Mouse (Mus musculus): Measurements from ENCODE around the gene Sesn2. TPM values are rescaled to one million over a fixed set of nuclear protein-coding genes. Genes with fewer than 3 reads are reported as not detected.
"Not testable (repeated sequence)": the region's sequence is repeated elsewhere in the genome, so short reads cannot be mapped to it uniquely, and the experiment has no call there.

Gene Sesn2
- total and polyA plus RNA-seq, 2 experiments from 2014 or later, result 5.2 to 6.2 TPM

- TF ChIP-seq EP300 (IDR thresholded peaks at IDR 0.05; ENCODE audit: low read depth) (no peak), CTCF (IDR thresholded peaks at IDR 0.05; ENCODE audit: low read depth) (no peak)
- no peaks in the 10 kb centered on the region for H3K9me3 ChIP-seq (replicated peaks; ENCODE audit: control insufficient read depth, low read length)
- peaks cover 11% of the 10 kb centered on the region; the same call in 1 of the 2 replicates for H3K36me3 ChIP-seq (replicated peaks; ENCODE audit: control insufficient read depth, insufficient read depth, low read length)
- H3K27me3 ChIP-seq (ENCODE audit: control insufficient read depth, insufficient read depth, low read length), result no peaks in the 10 kb centered on the region
- H3K9ac ChIP-seq (replicated peaks; ENCODE audit: low read depth, low read length), result no peak overlapping the region
- 53% methylated on average over 3 of the region's 3 CpGs for WGBS
- ATAC-seq (ENCODE audit: insufficient read depth, low read depth), result no peak
- H3K4me3 ChIP-seq (ENCODE audit: low read depth, low read length), result no peak overlapping the region
- H3K4me1 ChIP-seq (ENCODE audit: control insufficient read depth, insufficient read depth), result no peaks in the 10 kb centered on the region
- no peak overlapping the region for H3K27ac ChIP-seq (ENCODE audit: low read depth)
- DNase-seq (ENCODE audit: low spot score), result no peak
- no peak overlapping the region for H3K4me2 ChIP-seq (ENCODE audit: low read depth, low read length)
Measured at GRCm38 (mm10) chr4:132488521-132488920, 21.8 kb downstream of the Sesn2 start.

- Histone ChIP-seq H3K9ac (replicated peaks; ENCODE audit: low read depth, low read length) (no peak overlapping the region), H3K4me3 (ENCODE audit: low read depth, low read length) (no peak overlapping the region), H3K27ac (ENCODE audit: low read depth) (no peak overlapping the region), H3K9me3 (replicated peaks; ENCODE audit: control insufficient read depth, low read length) (no peaks in the 10 kb centered on the region), H3K4me2 (ENCODE audit: low read depth, low read length) (no peak overlapping the region), H3K4me1 (ENCODE audit: control insufficient read depth, insufficient read depth) (no peaks in the 10 kb centered on the region), H3K36me3 (replicated peaks; ENCODE audit: control insufficient read depth, insufficient read depth, low read length) (no peaks in the 10 kb centered on the region), H3K27me3 (ENCODE audit: control insufficient read depth, insufficient read depth, low read length) (no peaks in the 10 kb centered on the region)
- ATAC-seq (ENCODE audit: insufficient read depth, low read depth) (no peak), DNase-seq (ENCODE audit: low spot score) (no peak)
- TF ChIP-seq CTCF (IDR thresholded peaks at IDR 0.05; ENCODE audit: low read depth) (no peak), EP300 (IDR thresholded peaks at IDR 0.05; ENCODE audit: low read depth) (no peak)
- WGBS, result 68% methylated on average over 5 of the region's 5 CpGs
Measured at GRCm38 (mm10) chr4:132484820-132485219, 25.5 kb downstream of the Sesn2 start.

- Histone ChIP-seq H3K9me3 (replicated peaks; ENCODE audit: control insufficient read depth, low read length) (no peaks in the 10 kb centered on the region), H3K27me3 (ENCODE audit: control insufficient read depth, insufficient read depth, low read length) (no peaks in the 10 kb centered on the region), H3K4me2 (ENCODE audit: low read depth, low read length) (no peak overlapping the region), H3K27ac (ENCODE audit: low read depth) (no peak overlapping the region), H3K9ac (replicated peaks; ENCODE audit: low read depth, low read length) (no peak overlapping the region), H3K4me1 (ENCODE audit: control insufficient read depth, insufficient read depth) (no peaks in the 10 kb centered on the region), H3K36me3 (replicated peaks; ENCODE audit: control insufficient read depth, insufficient read depth, low read length) (no peaks in the 10 kb centered on the region), H3K4me3 (ENCODE audit: low read depth, low read length) (no peak overlapping the region)
- no peak for DNase-seq (ENCODE audit: low spot score)
- ATAC-seq (ENCODE audit: insufficient read depth, low read depth), result no peak
- 81% methylated on average over 4 of the region's 4 CpGs for WGBS
- TF ChIP-seq EP300 (IDR thresholded peaks at IDR 0.05; ENCODE audit: low read depth), result no peak
- no peak for TF ChIP-seq CTCF (IDR thresholded peaks at IDR 0.05; ENCODE audit: low read depth)
Measured at GRCm38 (mm10) chr4:132484231-132484630, 26.1 kb downstream of the Sesn2 start.

- no peak overlapping the region for H3K9ac ChIP-seq (replicated peaks; ENCODE audit: low read depth, low read length)
- H3K27ac ChIP-seq (ENCODE audit: low read depth), result no peak overlapping the region
- 69% methylated on average over 13 of the region's 13 CpGs for WGBS
- ATAC-seq (ENCODE audit: insufficient read depth, low read depth) (no peak), DNase-seq (ENCODE audit: low spot score) (no peak)
- H3K4me1 ChIP-seq (ENCODE audit: control insufficient read depth, insufficient read depth), result no peaks in the 10 kb centered on the region
- H3K9me3 ChIP-seq (replicated peaks; ENCODE audit: control insufficient read depth, low read length), result no peaks in the 10 kb centered on the region
- no peaks in the 10 kb centered on the region for H3K36me3 ChIP-seq (replicated peaks; ENCODE audit: control insufficient read depth, insufficient read depth, low read length)
- H3K27me3 ChIP-seq (ENCODE audit: control insufficient read depth, insufficient read depth, low read length), result no peaks in the 10 kb centered on the region
- TF ChIP-seq CTCF (IDR thresholded peaks at IDR 0.05; ENCODE audit: low read depth) (no peak), EP300 (IDR thresholded peaks at IDR 0.05; ENCODE audit: low read depth) (no peak)
- no peak overlapping the region for H3K4me2 ChIP-seq (ENCODE audit: low read depth, low read length)
- H3K4me3 ChIP-seq (ENCODE audit: low read depth, low read length), result no peak overlapping the region
Measured at GRCm38 (mm10) chr4:132482956-132483608, 27.2 kb downstream of the Sesn2 start.

GRCm38 (mm10) chr4:132482104-132482503 lies 28.2 kb downstream of the Sesn2 start:
- H3K4me1 ChIP-seq (ENCODE audit: control insufficient read depth, insufficient read depth); H3K27ac ChIP-seq (ENCODE audit: low read depth); ATAC-seq (ENCODE audit: insufficient read depth, low read depth); H3K27me3 ChIP-seq (ENCODE audit: control insufficient read depth, insufficient read depth, low read length); H3K9me3 ChIP-seq (replicated peaks; ENCODE audit: control insufficient read depth, low read length); H3K9ac ChIP-seq (replicated peaks; ENCODE audit: low read depth, low read length); H3K4me3 ChIP-seq (ENCODE audit: low read depth, low read length); H3K36me3 ChIP-seq (replicated peaks; ENCODE audit: control insufficient read depth, insufficient read depth, low read length); H3K4me2 ChIP-seq (ENCODE audit: low read depth, low read length); DNase-seq (ENCODE audit: low spot score): not testable (repeated sequence)
- WGBS, result 52% methylated on average over 3 of the region's 3 CpGs

- TF ChIP-seq CTCF (IDR thresholded peaks at IDR 0.05; ENCODE audit: low read depth) (no peak), EP300 (IDR thresholded peaks at IDR 0.05; ENCODE audit: low read depth) (no peak)
- H3K9me3 ChIP-seq (replicated peaks; ENCODE audit: control insufficient read depth, low read length), result no peaks in the 10 kb centered on the region
Measured at GRCm38 (mm10) chr4:132477833-132478232, 32.5 kb downstream of the Sesn2 start.

More at GRCm38 (mm10) chr4:132477833-132478232, 32.5 kb downstream of the Sesn2 start:
- WGBS, result 88% methylated on average over 8 of the region's 8 CpGs
- Histone ChIP-seq H3K9ac (replicated peaks; ENCODE audit: low read depth, low read length) (no peak overlapping the region), H3K36me3 (replicated peaks; ENCODE audit: control insufficient read depth, insufficient read depth, low read length) (no peaks in the 10 kb centered on the region), H3K27ac (ENCODE audit: low read depth) (no peak overlapping the region), H3K4me3 (ENCODE audit: low read depth, low read length) (no peak overlapping the region), H3K27me3 (ENCODE audit: control insufficient read depth, insufficient read depth, low read length) (no peaks in the 10 kb centered on the region), H3K4me1 (ENCODE audit: control insufficient read depth, insufficient read depth) (no peaks in the 10 kb centered on the region), H3K4me2 (ENCODE audit: low read depth, low read length) (no peak overlapping the region)
- DNase-seq (ENCODE audit: low spot score) (no peak), ATAC-seq (ENCODE audit: insufficient read depth, low read depth) (no peak)
